Mouse (Mus musculus) C2C12 (cell line): ENCODE data around the gene Sc5d. TPM values are rescaled to one million over a fixed set of nuclear protein-coding genes. Genes with fewer than 3 reads are reported as not detected.

Experiments used
- H3K27me3 ChIP-seq: one replicate; pipeline ENCODE4 v1.6.1; 2011; ENCODE audit not compliant: control insufficient read depth, insufficient read depth, insufficient read length
- H3K36me3 ChIP-seq: one replicate; pipeline ENCODE4 v1.6.1; 2011; ENCODE audit not compliant: control insufficient read depth, insufficient read depth
- H3K4me3 ChIP-seq: one replicate; pipeline ENCODE4 v1.5.1; 2011; ENCODE audit warnings: mild to moderate bottlenecking, control low read depth; ENCODE audit not compliant: poor library complexity, insufficient read depth, severe bottlenecking
- H3K79me2 ChIP-seq: one replicate; pipeline ENCODE4 v1.6.1; 2011; ENCODE audit not compliant: control insufficient read depth, insufficient read depth
- H3K79me3 ChIP-seq: one replicate; pipeline ENCODE4 v1.6.1; 2011; ENCODE audit warnings: low read depth, control low read depth
- H3ac ChIP-seq: one replicate; pipeline ENCODE3; 2011; ENCODE audit warnings: low read depth; ENCODE audit not compliant: control insufficient read depth, insufficient read length
- CEBPB ChIP-seq: IDR thresholded peaks from one replicate; pipeline ENCODE4 v1.6.1; 2011; ENCODE audit warnings: low read depth, mild to moderate bottlenecking, control low read depth, moderate library complexity
- CTCF ChIP-seq: IDR thresholded peaks from one replicate; pipeline ENCODE4 v1.5.1; 2011; ENCODE audit not compliant: control insufficient read depth, insufficient read depth, insufficient read length
- FOSL1 ChIP-seq: IDR thresholded peaks from one replicate; pipeline ENCODE4 v1.8.0; 2011; ENCODE audit warnings: mild to moderate bottlenecking, low read length; ENCODE audit not compliant: poor library complexity, insufficient read depth, severe bottlenecking
- MAX ChIP-seq: IDR thresholded peaks from one replicate; pipeline ENCODE4 v1.6.1; 2011; ENCODE audit warnings: mild to moderate bottlenecking, control low read depth
- MYOD1 ChIP-seq: IDR thresholded peaks from one replicate; pipeline ENCODE4 v1.6.1; 2011; ENCODE audit warnings: low read depth; ENCODE audit not compliant: control insufficient read depth, insufficient read length
- MYOG ChIP-seq: IDR thresholded peaks from one replicate; pipeline ENCODE4 v1.6.1; 2011; ENCODE audit not compliant: control insufficient read depth, insufficient read length; ENCODE audit errors: extremely low read depth
- USF1 ChIP-seq: IDR thresholded peaks from one replicate; pipeline ENCODE4 v1.6.1; 2011; ENCODE audit warnings: low read depth, mild to moderate bottlenecking, control low read depth, moderate library complexity
- polyA plus RNA-seq: library from polyadenylated mRNA; unstranded; fragments of >200 nt; fragmentation: generic; extraction: Trizol; gene quantifications from one replicate; pipeline ENCODE4 v1.2.1, GENCODE M21; 2012; ENCODE audit warnings: missing spikeins

The Sc5d gene
- polyA plus RNA-seq, 1 experiment: 17.1 TPM

DNA sequence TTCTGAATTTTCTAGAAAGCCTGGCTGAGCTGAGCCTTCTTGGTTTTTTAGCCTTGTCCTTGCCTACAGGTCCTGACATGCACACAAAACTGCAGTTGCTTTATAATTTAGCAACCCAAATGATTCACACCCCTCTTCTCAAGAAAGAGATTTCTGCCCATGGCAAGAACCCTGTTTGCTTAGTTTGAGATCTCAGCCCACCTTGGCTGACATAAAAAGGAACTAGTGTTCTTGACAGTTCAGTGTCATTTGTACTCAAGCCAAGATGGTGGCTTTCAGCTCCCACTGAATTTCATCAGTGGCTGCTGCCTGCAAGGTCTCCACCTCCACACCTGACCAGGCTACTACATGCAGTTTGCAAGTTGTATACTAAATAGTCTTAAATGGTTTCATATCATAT lies 13.1 kb upstream of the Sc5d start:
- Histone ChIP-seq H3K36me3 (no peaks in the 10 kb centered on the region), H3K79me3 (no peaks in the 10 kb centered on the region), H3K4me3 (no peak overlapping the region), H3K79me2 (no peaks in the 10 kb centered on the region), H3K27me3 (no peaks in the 10 kb centered on the region), H3ac (no peak overlapping the region)
- TF ChIP-seq FOSL1 (no peak), USF1 (no peak), CEBPB (no peak), MAX (no peak)

DNA sequence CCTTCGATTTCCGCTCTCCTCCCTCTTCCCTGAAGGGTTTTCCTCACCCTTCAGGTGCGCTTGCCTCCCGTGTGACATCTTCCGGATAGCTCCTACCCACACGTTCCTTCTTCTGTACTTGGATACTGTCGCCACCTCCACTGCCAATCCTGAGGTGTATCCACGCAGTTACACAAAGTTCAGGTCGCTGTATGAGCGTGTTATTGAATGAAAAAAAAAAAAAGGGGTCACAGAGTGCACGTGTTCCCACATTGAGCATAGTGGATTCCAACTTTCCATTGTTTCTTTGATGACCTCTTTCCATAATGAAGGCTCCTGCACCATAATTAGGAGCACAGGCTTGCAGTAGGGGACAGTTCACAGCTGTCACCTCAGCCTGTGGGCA lies 11.7 kb upstream of the Sc5d start:
- TF ChIP-seq FOSL1 (no peak), MYOD1 (no peak), USF1 (no peak), MYOG (no peak), MAX (no peak), CTCF (no peak), CEBPB (no peak)
- no peaks in the 10 kb centered on the region for H3K27me3 ChIP-seq
- no peaks in the 10 kb centered on the region for H3K79me3 ChIP-seq

DNA sequence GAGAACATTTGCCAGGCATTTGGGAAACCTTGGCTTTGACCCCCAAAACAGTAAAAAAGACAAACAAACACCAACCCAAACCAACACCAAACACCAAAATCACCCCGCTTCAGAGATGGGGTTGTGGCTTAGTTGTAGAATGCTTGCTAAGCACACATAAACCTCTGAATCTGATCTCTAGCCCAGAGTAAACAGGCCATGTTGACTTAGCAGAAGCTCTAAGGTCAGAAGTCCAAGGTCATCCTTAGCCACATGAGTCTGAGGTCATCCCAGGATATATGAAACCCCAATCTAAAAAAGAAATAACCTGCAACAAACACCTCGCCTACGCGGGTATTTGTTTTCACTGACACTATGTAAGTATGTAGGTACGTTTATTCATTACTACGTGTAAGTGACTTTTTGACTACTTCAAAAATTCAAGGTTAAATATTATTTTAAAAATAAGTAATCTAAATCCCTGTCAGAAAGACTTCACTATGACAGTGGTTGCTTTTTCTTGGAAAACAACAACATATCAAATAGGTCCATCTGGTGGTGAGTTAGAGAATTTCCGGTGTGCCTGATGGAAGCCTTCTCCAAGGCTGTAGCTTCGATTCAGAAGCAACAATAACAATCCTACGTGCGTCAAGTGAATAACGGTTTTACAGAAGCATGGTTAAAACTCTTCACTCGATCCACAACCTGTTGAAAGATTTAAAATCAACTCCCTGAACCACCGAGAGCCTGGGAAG lies 11.1 kb upstream of the Sc5d start:
- H3K36me3 ChIP-seq: no peaks in the 10 kb centered on the region
- no peaks in the 10 kb centered on the region for H3K79me2 ChIP-seq
- no peaks in the 10 kb centered on the region for H3K79me3 ChIP-seq
- H3ac ChIP-seq: no peak overlapping the region
- no peak overlapping the region for H3K4me3 ChIP-seq
- no peaks in the 10 kb centered on the region for H3K27me3 ChIP-seq
- no peak for TF ChIP-seq MAX

More for the DNA sequence above, 11.7 kb upstream of the Sc5d start:
- no peak overlapping the region for H3ac ChIP-seq
- no peaks in the 10 kb centered on the region for H3K79me2 ChIP-seq
- no peak overlapping the region for H3K4me3 ChIP-seq
- H3K36me3 ChIP-seq: no peaks in the 10 kb centered on the region

- Histone ChIP-seq H3K36me3 (no peaks in the 10 kb centered on the region), H3ac (no peak overlapping the region), H3K79me3 (no peaks in the 10 kb centered on the region), H3K79me2 (no peaks in the 10 kb centered on the region), H3K27me3 (peaks cover 5% of the 10 kb centered on the region), H3K4me3 (no peak overlapping the region)
- TF ChIP-seq MYOD1 (no peak), CEBPB (no peak), FOSL1 (no peak), CTCF (no peak), MAX (no peak), MYOG (no peak), USF1 (no peak)
These were observed 9.7 kb upstream of the Sc5d start for GRCm38 (mm10) chr9:42273682-42274296.

GRCm38 (mm10) chr9:42273174-42273573 lies 9.1 kb upstream of the Sc5d start:
- H3K79me2 ChIP-seq: no peaks in the 10 kb centered on the region
- peaks cover 10% of the 10 kb centered on the region for H3K27me3 ChIP-seq
- TF ChIP-seq MYOD1 (no peak), MYOG (no peak), CTCF (no peak), FOSL1 (no peak), MAX (no peak), USF1 (no peak), CEBPB (no peak)

DNA sequence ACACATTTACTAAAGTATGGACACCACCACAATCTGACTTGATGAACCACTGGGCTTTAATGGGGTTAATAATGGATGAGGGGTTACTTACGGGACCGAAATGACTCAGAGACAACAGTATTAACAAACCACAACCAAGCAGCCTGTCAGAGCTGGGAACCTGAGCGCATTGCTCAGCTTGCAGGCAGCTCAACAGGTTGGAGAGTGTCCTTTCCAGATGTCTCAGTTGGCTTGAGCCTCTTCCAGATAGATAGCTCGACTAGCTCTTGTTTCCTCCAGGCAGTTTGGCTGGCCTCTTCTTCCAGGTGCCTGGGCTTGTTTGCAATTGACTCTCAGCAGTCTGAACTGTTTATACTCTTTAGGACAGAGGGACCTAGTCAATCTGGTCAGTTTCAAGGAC lies 8.6 kb upstream of the Sc5d start:
- H3K79me3 ChIP-seq: no peaks in the 10 kb centered on the region
- H3K36me3 ChIP-seq: no peaks in the 10 kb centered on the region
- H3ac ChIP-seq: no peak overlapping the region
- peaks cover 10% of the 10 kb centered on the region for H3K27me3 ChIP-seq
- H3K79me2 ChIP-seq: no peaks in the 10 kb centered on the region
- H3K4me3 ChIP-seq: no peak overlapping the region
- no peak for TF ChIP-seq FOSL1
- no peak for TF ChIP-seq MYOD1
- no peak for TF ChIP-seq MAX
- TF ChIP-seq CTCF: no peak
- no peak for TF ChIP-seq CEBPB
- TF ChIP-seq MYOG: no peak
- TF ChIP-seq USF1: no peak

More at GRCm38 (mm10) chr9:42273174-42273573, 9.1 kb upstream of the Sc5d start:
- Histone ChIP-seq H3K4me3 (no peak overlapping the region), H3ac (no peak overlapping the region), H3K36me3 (no peaks in the 10 kb centered on the region), H3K79me3 (no peaks in the 10 kb centered on the region)
